Mouse (Mus musculus): ENCODE measurements around the gene Rbpms2. TPM values are rescaled to one million over a fixed set of nuclear protein-coding genes. Genes with fewer than 3 reads are reported as not detected.

Gene Rbpms2
- 2.0 and 3.1 TPM in 2 replicates for total RNA-seq (2017)

- no peak for ATAC-seq (replicated peaks; ENCODE audit: low read depth, poor library complexity, severe bottlenecking)
These were observed at the start of gene Rbpms2 for GRCm38 (mm10) chr9:65629025-65629766. TSS of gene Rbpms2 (plus strand) at chr9:65629648.

DNA sequence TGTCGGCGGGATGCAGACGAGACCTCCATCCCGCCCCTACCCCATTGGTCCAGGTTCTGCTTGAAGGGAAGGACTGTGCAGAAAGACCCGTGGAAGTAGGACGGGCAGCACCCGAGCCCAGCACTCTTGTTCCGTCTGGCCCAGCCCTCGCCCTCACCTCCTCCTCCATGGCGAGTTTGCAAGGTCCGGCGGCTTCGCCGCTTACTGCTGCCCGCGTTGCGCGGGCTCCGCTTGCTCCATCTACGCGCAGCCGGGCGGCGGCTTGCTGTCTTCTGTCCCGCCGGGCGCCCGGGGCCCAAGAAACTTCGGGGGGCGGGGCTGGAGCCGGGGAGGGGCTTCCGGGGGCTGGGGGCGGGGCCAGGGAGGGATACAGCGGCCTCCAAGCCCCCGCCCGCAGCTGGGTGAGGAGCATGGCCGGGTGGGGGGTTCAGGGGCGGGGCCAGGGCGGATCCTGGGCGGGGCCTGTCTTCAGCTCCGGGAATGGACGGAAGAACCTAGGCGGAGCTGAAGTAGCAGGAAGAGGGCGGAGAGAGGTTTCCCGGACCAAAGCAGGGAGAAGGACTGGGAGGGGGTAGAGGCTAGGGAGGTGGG, 49.6 kb upstream of the Rbpms2 start, which contains the start of gene Plekho2:
Gene Plekho2 (minus strand): TSS at position 260 of the 591 bp plus-strand sequence.
- ATAC-seq (replicated peaks; ENCODE audit: low read depth, poor library complexity, severe bottlenecking): peak; percentile 56

- ATAC-seq (replicated peaks; ENCODE audit: low read depth, poor library complexity, severe bottlenecking): peak; percentile 66
These were observed 48.8 kb upstream of the Rbpms2 start for GRCm38 (mm10) chr9:65580401-65581256.

GRCm38 (mm10) chr9:65583045-65583444, 46.4 kb upstream of the Rbpms2 start:
- ATAC-seq (replicated peaks; ENCODE audit: low read depth, poor library complexity, severe bottlenecking): 0 out of 2 replicates have a peak, but pooled peaks have one; percentile 20

DNA sequence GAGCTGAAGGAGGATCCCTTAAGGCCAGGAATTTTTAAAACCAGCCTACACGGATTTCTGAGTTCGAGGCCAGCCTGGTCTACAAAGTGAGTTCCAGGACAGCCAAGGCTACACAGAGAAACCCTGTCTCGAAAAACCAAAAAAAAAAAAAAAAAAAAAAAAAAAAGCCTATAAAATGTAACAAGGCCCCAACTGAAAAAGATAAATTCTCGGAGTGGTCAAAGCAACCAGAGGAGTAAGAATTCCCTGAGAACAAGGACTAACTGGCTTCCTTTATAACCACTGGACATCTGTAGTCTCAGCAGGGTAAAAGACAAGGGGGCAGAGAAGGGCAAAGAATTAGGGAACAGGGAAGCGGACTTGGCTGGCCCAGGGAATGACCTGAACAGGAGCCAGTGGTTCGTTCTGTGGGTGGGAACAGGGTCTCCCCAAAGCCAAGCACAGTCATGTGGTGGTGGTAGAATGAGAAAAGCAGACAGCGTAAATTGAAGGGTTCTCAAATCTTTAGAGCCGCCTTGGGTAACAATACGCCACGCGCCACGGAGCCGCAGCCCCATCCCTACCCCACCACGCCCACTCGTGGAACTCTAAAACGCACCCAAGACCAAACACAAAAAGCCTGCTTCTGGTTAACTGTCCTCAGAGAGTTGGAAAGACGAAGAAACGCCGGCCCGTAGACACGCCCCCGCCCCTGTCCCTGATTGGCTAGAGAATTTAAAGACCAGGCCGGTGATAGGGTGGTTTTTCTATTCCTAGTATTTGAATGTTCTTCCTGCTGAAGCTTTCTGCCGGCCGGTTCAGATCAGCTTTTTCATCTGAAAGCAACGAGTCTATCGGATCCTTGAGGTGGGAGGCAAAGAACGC, 42.8 kb upstream of the Rbpms2 start, which contains the start of gene Pif1:
Gene Pif1 (plus strand): TSS at position 755 of the 864 bp plus-strand sequence.
- peak; percentile 89 for ATAC-seq (replicated peaks; ENCODE audit: low read depth, poor library complexity, severe bottlenecking)

GRCm38 (mm10) chr9:65587270-65587572, 42.2 kb upstream of the Rbpms2 start:
- ATAC-seq (replicated peaks; ENCODE audit: low read depth, poor library complexity, severe bottlenecking): no peak; the same call in 1 of the 2 replicates

DNA sequence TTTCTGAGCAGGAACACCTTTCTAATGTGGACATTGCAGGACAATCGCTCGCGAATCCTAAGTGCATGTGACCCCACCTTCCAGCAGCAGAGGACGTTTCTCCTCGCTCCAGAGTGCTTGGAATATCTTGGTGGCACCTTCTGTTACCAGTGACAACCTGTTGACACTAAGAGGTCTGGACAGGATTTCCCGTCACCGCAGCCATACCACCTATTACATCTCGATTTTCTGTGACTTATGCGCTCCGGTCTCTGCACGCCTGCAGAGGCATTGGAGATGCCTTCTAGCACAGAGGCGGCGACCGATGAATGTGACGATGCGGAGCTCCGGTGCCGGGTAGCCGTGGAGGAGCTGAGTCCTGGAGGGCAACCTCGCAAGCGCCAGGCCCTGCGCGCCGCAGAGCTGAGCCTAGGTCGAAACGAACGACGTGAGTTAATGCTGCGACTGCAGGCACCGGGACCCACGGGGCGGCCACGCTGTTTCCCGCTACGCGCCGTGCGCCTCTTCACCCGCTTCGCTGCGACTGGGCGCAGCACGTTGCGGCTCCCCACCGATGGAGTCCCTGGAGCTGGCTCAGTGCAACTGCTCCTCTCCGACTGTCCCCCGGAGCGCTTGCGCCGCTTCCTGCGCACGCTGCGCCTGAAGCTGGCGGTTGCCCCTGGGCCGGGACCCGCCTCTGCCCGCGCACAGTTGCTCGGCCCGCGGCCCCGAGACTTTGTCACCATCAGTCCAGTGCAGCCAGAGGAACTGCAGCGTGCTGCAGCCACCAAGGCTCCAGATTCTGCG, 41.7 kb upstream of the Rbpms2 start:
- peak; percentile 33 for ATAC-seq (replicated peaks; ENCODE audit: low read depth, poor library complexity, severe bottlenecking)

- no peak for ATAC-seq (replicated peaks; ENCODE audit: low read depth, poor library complexity, severe bottlenecking)
These were observed 40.4 kb upstream of the Rbpms2 start for GRCm38 (mm10) chr9:65589091-65589490.

DNA sequence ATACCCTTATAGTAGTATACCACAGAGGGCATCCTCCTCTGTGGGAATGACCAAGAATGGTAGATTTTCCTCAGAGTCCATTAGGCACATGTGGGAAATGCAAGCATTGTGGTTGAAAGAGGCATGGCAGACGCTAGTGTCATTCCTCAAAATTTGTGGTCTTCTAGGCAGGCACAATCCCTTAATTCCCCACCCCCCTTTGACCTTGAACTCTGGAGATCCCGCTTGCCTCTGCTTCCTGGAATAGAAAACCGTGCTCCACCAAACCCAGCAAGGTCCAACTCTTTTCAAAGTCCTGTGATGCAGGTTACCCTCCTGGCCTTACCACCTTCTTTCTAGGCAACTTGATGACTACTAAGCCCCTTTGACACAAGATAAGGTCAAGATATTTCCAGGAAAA, 36.7 kb upstream of the Rbpms2 start:
- ATAC-seq (replicated peaks; ENCODE audit: low read depth, poor library complexity, severe bottlenecking): no peak

GRCm38 (mm10) chr9:65593596-65593995, 35.9 kb upstream of the Rbpms2 start:
- ATAC-seq (replicated peaks; ENCODE audit: low read depth, poor library complexity, severe bottlenecking): no peak

- peak; percentile 71; the same call in 1 of the 2 replicates for ATAC-seq (replicated peaks; ENCODE audit: low read depth, poor library complexity, severe bottlenecking)
These were observed 30.6 kb upstream of the Rbpms2 start for GRCm38 (mm10) chr9:65598765-65599249.

DNA sequence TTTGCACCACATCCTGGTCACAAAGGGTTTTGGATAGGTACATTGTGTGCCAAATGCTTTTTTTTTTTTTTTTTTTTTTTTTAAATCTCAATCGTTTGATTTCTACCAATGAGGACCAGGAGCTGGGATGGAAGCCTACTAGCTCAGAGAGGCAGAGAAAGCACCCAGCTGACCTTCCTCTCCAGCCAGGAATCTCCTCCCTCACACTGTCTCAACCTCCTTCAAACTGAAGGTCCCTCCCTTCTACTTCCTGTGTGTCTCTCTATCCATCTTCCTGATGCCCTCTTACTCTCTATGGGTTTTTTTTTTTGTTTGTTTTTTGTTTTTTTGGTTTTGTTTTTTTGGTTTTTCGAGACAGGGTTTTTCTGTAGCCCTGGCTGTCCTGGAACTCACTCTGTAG, 28.5 kb upstream of the Rbpms2 start:
- ATAC-seq (replicated peaks; ENCODE audit: low read depth, poor library complexity, severe bottlenecking): no peak

- ATAC-seq (replicated peaks; ENCODE audit: low read depth, poor library complexity, severe bottlenecking): no peak
These were observed 25.9 kb upstream of the Rbpms2 start for GRCm38 (mm10) chr9:65603401-65604102.

- peak; percentile 92 for ATAC-seq (replicated peaks; ENCODE audit: low read depth, poor library complexity, severe bottlenecking)
These were observed 23.8 kb upstream of the Rbpms2 start for GRCm38 (mm10) chr9:65605471-65606136.

DNA sequence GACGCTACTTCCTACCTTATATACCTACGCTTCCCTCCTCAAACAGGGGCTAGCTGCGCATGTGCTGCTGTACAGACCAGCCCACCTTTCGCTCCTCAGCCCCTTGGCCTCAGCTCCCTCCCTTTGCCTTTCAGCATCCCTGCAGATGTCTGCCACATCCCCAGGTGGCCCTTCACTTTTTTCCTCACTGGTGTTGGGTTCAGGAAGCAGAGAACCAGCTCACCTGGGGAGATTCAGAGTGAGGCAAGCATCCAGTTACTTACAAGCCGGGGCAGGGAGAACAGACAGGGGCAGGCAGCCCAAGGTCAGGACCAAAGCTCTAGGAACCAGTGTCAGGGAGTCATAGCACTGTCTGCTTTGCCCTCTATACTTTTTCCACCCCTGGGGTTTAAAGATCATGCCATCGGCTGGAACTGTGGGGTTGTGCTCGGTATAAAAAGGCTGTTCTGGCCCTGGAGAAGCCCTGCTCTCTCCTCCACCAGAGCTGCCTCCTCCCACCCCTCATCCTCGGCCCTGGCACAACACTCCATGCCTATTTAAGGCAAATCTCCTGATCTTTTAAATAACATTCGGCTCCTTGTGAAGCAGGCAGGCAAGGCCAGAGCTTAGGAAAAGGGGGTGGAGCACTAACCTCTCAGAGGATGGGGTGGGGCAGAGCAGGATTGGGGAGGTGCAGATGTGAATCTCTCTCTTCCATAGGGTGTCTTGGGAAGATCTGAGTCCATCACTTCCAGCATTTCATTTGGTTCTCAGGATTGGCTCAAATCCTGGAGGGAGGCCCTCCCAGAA, 22.9 kb upstream of the Rbpms2 start:
- no peak for ATAC-seq (replicated peaks; ENCODE audit: low read depth, poor library complexity, severe bottlenecking)

DNA sequence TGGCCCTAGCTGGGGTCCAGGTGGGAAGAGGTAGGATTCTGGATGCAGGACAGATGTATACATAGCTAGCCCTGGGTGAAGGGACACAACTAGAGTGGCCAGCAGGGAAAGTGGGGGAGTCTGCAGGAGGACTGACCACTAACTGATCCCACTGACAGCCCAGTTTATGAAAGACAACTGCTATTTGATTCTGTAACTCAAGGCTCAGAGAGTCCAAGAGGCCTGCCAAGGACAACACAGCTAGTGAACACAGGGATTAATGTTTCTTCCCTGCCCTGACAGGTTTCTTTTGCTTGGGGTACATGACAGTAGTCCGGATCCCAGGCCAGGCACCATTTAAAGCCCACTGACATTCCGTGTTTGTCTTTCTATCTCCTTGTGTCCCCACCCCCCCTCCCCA, 22.3 kb upstream of the Rbpms2 start:
- ATAC-seq (replicated peaks; ENCODE audit: low read depth, poor library complexity, severe bottlenecking): no peak

DNA sequence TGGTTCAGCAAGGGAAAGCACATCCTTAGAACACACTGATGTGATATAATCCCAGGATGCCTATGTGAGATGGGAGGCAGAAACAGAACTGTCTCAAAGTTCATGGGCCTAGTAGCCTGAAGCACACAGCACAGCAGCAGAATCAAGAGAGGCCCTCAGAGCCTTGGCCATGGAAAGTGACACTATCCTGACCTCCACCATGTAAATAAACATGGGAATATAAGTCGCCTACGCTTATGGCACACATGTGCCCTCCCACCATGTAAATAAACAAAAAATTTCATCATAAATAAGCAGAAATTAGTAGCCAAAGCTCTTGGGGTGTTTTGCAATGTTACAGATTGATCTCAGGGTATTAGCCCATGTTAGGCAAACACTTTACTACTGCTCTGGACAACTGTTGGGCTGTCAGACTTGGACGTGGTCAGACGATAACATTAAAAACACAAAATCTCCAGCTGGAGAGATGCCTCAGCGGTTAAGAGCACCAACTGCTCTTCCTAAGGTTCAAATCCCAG, 17.4 kb upstream of the Rbpms2 start:
- no peak for ATAC-seq (replicated peaks; ENCODE audit: low read depth, poor library complexity, severe bottlenecking)
